Mouse (Mus musculus) kidney, adult 2 months (tissue): Measurements from ENCODE around the gene Capn15.

Experiments
- CTCF ChIP-seq: fragments of 200-500 bp; conservative IDR thresholded peaks from 2 replicates; pipeline ENCODE4 v1.5.1; 2011; ENCODE audit warnings: low read depth, mild to moderate bottlenecking, control low read depth, low read length, moderate library complexity, mixed read lengths; ENCODE audit not compliant: insufficient read depth, insufficient read length
- POLR2A ChIP-seq: fragments of 200-500 bp; IDR thresholded peaks from one replicate; pipeline ENCODE4 v1.6.1; 2011; ENCODE audit warnings: low read depth, low read length, control low read depth

- TF ChIP-seq POLR2A, result no peak
- TF ChIP-seq CTCF, result no peak
Observed at GRCm38 (mm10) chr17:25970448-25970847, 15.1 kb downstream of the Capn15 start.
